Mouse (Mus musculus) MEL (cell line): Measurements from ENCODE around the gene Nfasc. TPM values are rescaled to one million over a fixed set of nuclear protein-coding genes. Genes with fewer than 3 reads are reported as not detected.

Experiments used
- DNase-seq: peaks from one replicate; pipeline ENCODE4 v3.0.0; 2011; ENCODE audit warnings: low read depth, low spot score
- H3K27ac ChIP-seq: 2 replicates; pipeline ENCODE4 v1.5.1; 2012; ENCODE audit warnings: low read depth, mild to moderate bottlenecking, control low read depth, low read length, moderate library complexity; ENCODE audit not compliant: control insufficient read depth
- H3K27me3 ChIP-seq, 2 experiments: fragments of 150-350 bp in 1 of 2; sonication (generic) in 1 of 2; 2 replicates each; pipeline ENCODE4 v1.6.1; 2012; ENCODE audit warnings: low read length in 2 of 2, mild to moderate bottlenecking in 2 of 2, improper control_type of control experiment in 1 of 2, moderate library complexity in 1 of 2; ENCODE audit not compliant: insufficient read depth in 2 of 2, control insufficient read depth in 1 of 2
- H3K36me3 ChIP-seq, 2 experiments: 2 replicates each; pipeline ENCODE4 v1.6.1; 2012 to 2014; ENCODE audit warnings: low read length in 2 of 2, improper control_type of control experiment in 1 of 2, inconsistent platforms in 1 of 2, mild to moderate bottlenecking in 1 of 2; ENCODE audit not compliant: insufficient read depth in 2 of 2, control insufficient read depth in 1 of 2
- H3K4me1 ChIP-seq, 2 experiments: fragments of 150-350 bp in 1 of 2; sonication (generic) in 1 of 2; 2 replicates each; pipeline ENCODE4 v1.6.1; 2012; ENCODE audit warnings: low read length in 2 of 2, improper control_type of control experiment in 1 of 2, mild to moderate bottlenecking in 1 of 2; ENCODE audit not compliant: insufficient read depth in 2 of 2, control insufficient read depth in 1 of 2
- H3K4me3 ChIP-seq, 2 experiments: fragments of 150-350 bp in 1 of 2; sonication (generic) in 1 of 2; 2 replicates each; pipeline ENCODE4 v1.5.1; 2012; ENCODE audit warnings: low read depth in 2 of 2, low read length in 2 of 2, mild to moderate bottlenecking in 2 of 2, moderate library complexity in 2 of 2, control low read depth in 1 of 2, improper control_type of control experiment in 1 of 2; ENCODE audit not compliant: control insufficient read depth in 1 of 2, insufficient read depth in 1 of 2
- H3K79me2 ChIP-seq: 2 replicates; pipeline ENCODE4 v1.6.1; 2012; ENCODE audit warnings: mild to moderate bottlenecking, low read length, moderate library complexity; ENCODE audit not compliant: control insufficient read depth, poor library complexity, insufficient read depth
- H3K9ac ChIP-seq: 2 replicates; pipeline ENCODE4 v1.6.1; 2012; ENCODE audit warnings: low read depth, mild to moderate bottlenecking, control low read depth, low read length, moderate library complexity; ENCODE audit not compliant: control insufficient read depth, poor library complexity, severe bottlenecking
- H3K9me3 ChIP-seq: fragments of 150-350 bp; sonication (generic); replicated peaks from 2 replicates; pipeline ENCODE4 v1.6.1; 2012; ENCODE audit warnings: mild to moderate bottlenecking, low read length, improper control_type of control experiment, moderate library complexity; ENCODE audit not compliant: insufficient read depth
- BHLHE40 ChIP-seq: IDR thresholded peaks from 2 replicates; pipeline ENCODE4 v1.6.1; 2012; ENCODE audit warnings: low read depth, mild to moderate bottlenecking, inconsistent platforms, low read length, improper control_type of control experiment, borderline replicate concordance
- CHD1 ChIP-seq: IDR thresholded peaks from 2 replicates; pipeline ENCODE4 v1.6.1; 2012; ENCODE audit warnings: low read depth, mild to moderate bottlenecking, inconsistent platforms, low read length, improper control_type of control experiment
- CHD2 ChIP-seq: IDR thresholded peaks from 2 replicates; pipeline ENCODE4 v1.6.1; 2011; ENCODE audit warnings: low read length, improper control_type of control experiment
- CTCF ChIP-seq, 3 experiments: IDR thresholded peaks in 2 of 3; conservative IDR thresholded peaks in 1 of 3; 2 replicates each; pipeline ENCODE4 v1.5.1; 2011 to 2012; ENCODE audit warnings: low read length in 3 of 3, low read depth in 2 of 3, mild to moderate bottlenecking in 2 of 3, improper control_type of control experiment in 1 of 3, inconsistent platforms in 1 of 3, mixed read lengths in 1 of 3, moderate library complexity in 1 of 3; ENCODE audit not compliant: control insufficient read depth in 1 of 3, insufficient read depth in 1 of 3, poor library complexity in 1 of 3, severe bottlenecking in 1 of 3
- E2F4 ChIP-seq: IDR thresholded peaks from 2 replicates; pipeline ENCODE4 v1.6.1; 2011; ENCODE audit warnings: low read depth, low read length, improper control_type of control experiment, borderline replicate concordance
- ELF1 ChIP-seq: IDR thresholded peaks from 2 replicates; pipeline ENCODE4 v1.6.1; 2014; ENCODE audit warnings: low read depth, mild to moderate bottlenecking, inconsistent platforms, low read length, improper control_type of control experiment, moderate library complexity
- GATA1 ChIP-seq: IDR thresholded peaks from 2 replicates; pipeline ENCODE4 v1.6.1; 2011; ENCODE audit warnings: low read depth, low read length, improper control_type of control experiment
- HCFC1 ChIP-seq: IDR thresholded peaks from 2 replicates; pipeline ENCODE4 v1.6.1; 2012; ENCODE audit warnings: low read depth, mild to moderate bottlenecking, inconsistent platforms, low read length, improper control_type of control experiment, moderate library complexity
- JUND ChIP-seq: IDR thresholded peaks from 2 replicates; pipeline ENCODE4 v1.6.1; 2011; ENCODE audit warnings: low read depth, mild to moderate bottlenecking, improper control_type of control experiment, low read length
- MEF2A ChIP-seq: IDR thresholded peaks from 2 replicates; pipeline ENCODE4 v1.6.1; 2014; ENCODE audit warnings: low read depth, mild to moderate bottlenecking, inconsistent platforms, low read length, improper control_type of control experiment; ENCODE audit not compliant: poor library complexity, insufficient replicate concordance, severe bottlenecking; ENCODE audit errors: extremely low read depth
- MXI1 ChIP-seq: IDR thresholded peaks from 2 replicates; pipeline ENCODE4 v1.6.1; 2011; ENCODE audit warnings: mild to moderate bottlenecking, low read depth, low read length, improper control_type of control experiment
- MYB ChIP-seq: IDR thresholded peaks from 2 replicates; pipeline ENCODE4 v1.6.1; 2011; ENCODE audit warnings: mild to moderate bottlenecking, low read depth, low read length, improper control_type of control experiment
- MYC ChIP-seq: IDR thresholded peaks from 2 replicates; pipeline ENCODE4 v1.6.1; 2011; ENCODE audit warnings: low read depth, mild to moderate bottlenecking, low read length, improper control_type of control experiment, moderate library complexity
- NELFE ChIP-seq: IDR thresholded peaks from 2 replicates; pipeline ENCODE4 v1.6.1; 2011; ENCODE audit warnings: low read depth, low read length, improper control_type of control experiment
- NRF1 ChIP-seq: IDR thresholded peaks from 2 replicates; pipeline ENCODE4 v1.6.1; 2014; ENCODE audit warnings: low read depth, mild to moderate bottlenecking, inconsistent platforms, low read length, improper control_type of control experiment, moderate library complexity; ENCODE audit not compliant: poor library complexity, insufficient read depth, severe bottlenecking
- POLR2A ChIP-seq, 2 experiments: IDR thresholded peaks; 2 replicates each; pipeline ENCODE4 v1.6.1; 2011 to 2012; ENCODE audit warnings: low read length in 2 of 2, mild to moderate bottlenecking in 2 of 2, control low read depth in 1 of 2, improper control_type of control experiment in 1 of 2, low read depth in 1 of 2, moderate library complexity in 1 of 2; ENCODE audit not compliant: control insufficient read depth in 1 of 2, insufficient read depth in 1 of 2, poor library complexity in 1 of 2
- POLR2AphosphoS2 ChIP-seq: IDR thresholded peaks from 2 replicates; pipeline ENCODE4 v1.6.1; 2011; ENCODE audit warnings: low read length, improper control_type of control experiment
- RCOR1 ChIP-seq: IDR thresholded peaks from 2 replicates; pipeline ENCODE4 v1.6.1; 2012; ENCODE audit warnings: low read depth, mild to moderate bottlenecking, inconsistent platforms, low read length, improper control_type of control experiment
- SIN3A ChIP-seq: IDR thresholded peaks from 2 replicates; pipeline ENCODE4 v1.6.1; 2012; ENCODE audit warnings: low read length, improper control_type of control experiment, inconsistent platforms
- TAL1 ChIP-seq: IDR thresholded peaks from 2 replicates; pipeline ENCODE4 v1.6.1; 2012; ENCODE audit warnings: mild to moderate bottlenecking, inconsistent platforms, low read length, moderate library complexity, mixed read lengths
- TBP ChIP-seq: IDR thresholded peaks from 2 replicates; pipeline ENCODE4 v1.8.0; 2011; ENCODE audit warnings: low read depth, low read length, improper control_type of control experiment
- USF1 ChIP-seq: IDR thresholded peaks from 2 replicates; pipeline ENCODE4 v1.6.1; 2014; ENCODE audit warnings: low read depth, mild to moderate bottlenecking, inconsistent platforms, low read length, improper control_type of control experiment, moderate library complexity
- USF2 ChIP-seq, 2 experiments: IDR thresholded peaks; 2 replicates each; pipeline ENCODE4 v1.6.1; 2011 to 2012; ENCODE audit warnings: improper control_type of control experiment in 2 of 2, low read length in 2 of 2, borderline replicate concordance in 1 of 2, inconsistent platforms in 1 of 2, low read depth in 1 of 2, mild to moderate bottlenecking in 1 of 2; ENCODE audit not compliant: insufficient read depth in 1 of 2
- ZC3H11A ChIP-seq: IDR thresholded peaks from 2 replicates; pipeline ENCODE4 v1.6.1; 2012; ENCODE audit warnings: low read depth, mild to moderate bottlenecking, inconsistent platforms, low read length, improper control_type of control experiment
- ZMIZ1 ChIP-seq: IDR thresholded peaks from 2 replicates; pipeline ENCODE4 v1.6.1; 2012; ENCODE audit warnings: low read depth, mild to moderate bottlenecking, inconsistent platforms, low read length, improper control_type of control experiment, moderate library complexity
- ZNF384 ChIP-seq: IDR thresholded peaks from 2 replicates; pipeline ENCODE4 v1.6.1; 2012; ENCODE audit warnings: low read depth, mild to moderate bottlenecking, inconsistent platforms, low read length, improper control_type of control experiment
- polyA plus RNA-seq, 2 experiments: library from polyadenylated mRNA; stranded (reverse) in 1 of 2; unstranded in 1 of 2; fragments of >175 nt in 1 of 2; fragments of >200 nt in 1 of 2; gene quantifications; 2 replicates each; pipeline versions ENCODE4 v1.2.1 to v1.2.4; 2012; ENCODE audit warnings: low replicate concordance in 2 of 2, low read depth in 1 of 2; ENCODE audit not compliant: insufficient read length in 2 of 2, insufficient read depth in 1 of 2, missing spikeins in 1 of 2
- total RNA-seq: library from RNA; depleted of rRNA; stranded (reverse); fragments of 300-350 nt; gene quantifications from 2 replicates; pipeline ENCODE4 v1.2.3, GENCODE M21; 2012

Gene Nfasc
- total and polyA plus RNA-seq, 3 experiments: not detected

- no peak for TF ChIP-seq HCFC1
- no peak for TF ChIP-seq MYB
- TF ChIP-seq ELF1: no peak
- no peak overlapping the region for H3K9ac ChIP-seq
- H3K4me1 ChIP-seq: no peaks in the 10 kb centered on the region
- H3K9me3 ChIP-seq: no peaks in the 10 kb centered on the region
- no peaks in the 10 kb centered on the region for H3K79me2 ChIP-seq
- peaks cover 3 to 4% of the 10 kb centered on the region in 2 experiments for H3K27me3 ChIP-seq
- no peak for DNase-seq
- H3K27ac ChIP-seq: no peak overlapping the region
- H3K4me3 ChIP-seq: no peak overlapping the region
- no peaks in the 10 kb centered on the region for H3K36me3 ChIP-seq
Measured at GRCm38 (mm10) chr1:132669200-132669599, 72.4 kb downstream of the Nfasc start.

- TF ChIP-seq MYB: no peak
- TF ChIP-seq BHLHE40: no peak
- no peak for TF ChIP-seq CTCF (IDR thresholded peaks at IDR 0.05 in 2 of 3, conservative IDR thresholded peaks at IDR 0.05 in 1 of 3; ENCODE audit: control insufficient read depth in 1 of 3, insufficient read depth in 1 of 3, low read depth in 2 of 3, low read length in 3 of 3, poor library complexity in 1 of 3, severe bottlenecking in 1 of 3)
- no peak for TF ChIP-seq TBP
- TF ChIP-seq MXI1: no peak
- no peak for TF ChIP-seq ZMIZ1
- H3K36me3 ChIP-seq: no peaks in the 10 kb centered on the region
- H3K79me2 ChIP-seq: no peaks in the 10 kb centered on the region
- peaks cover 0 to 5% of the 10 kb centered on the region in 2 experiments; a peak in 2 of 4 replicates for H3K27me3 ChIP-seq
- no peak overlapping the region for H3K27ac ChIP-seq
- H3K9ac ChIP-seq: no peak overlapping the region
- H3K9me3 ChIP-seq: no peaks in the 10 kb centered on the region
- no peaks in the 10 kb centered on the region for H3K4me1 ChIP-seq
- no peak overlapping the region for H3K4me3 ChIP-seq
- no peak for DNase-seq
Measured at GRCm38 (mm10) chr1:132660354-132660753, 81.2 kb downstream of the Nfasc start.

- Histone ChIP-seq H3K4me1 (no peaks in the 10 kb centered on the region), H3K27ac (no peak overlapping the region), H3K9ac (no peak overlapping the region), H3K4me3 (no peak overlapping the region), H3K27me3 (peaks cover 0 to 5% of the 10 kb centered on the region in 2 experiments; a peak in 2 of 4 replicates), H3K9me3 (no peaks in the 10 kb centered on the region), H3K79me2 (no peaks in the 10 kb centered on the region), H3K36me3 (no peaks in the 10 kb centered on the region)
- DNase-seq: no peak
- TF ChIP-seq SIN3A (no peak), ZC3H11A (no peak), E2F4 (no peak), USF2 (IDR thresholded peaks at IDR 0.05; ENCODE audit: borderline replicate concordance in 1 of 2, insufficient read depth in 1 of 2, low read depth in 1 of 2, low read length in 2 of 2) (no peak), NRF1 (no peak), POLR2A (IDR thresholded peaks at IDR 0.05; ENCODE audit: control insufficient read depth in 1 of 2, insufficient read depth in 1 of 2, low read depth in 1 of 2, low read length in 2 of 2, poor library complexity in 1 of 2) (no peak), MYC (no peak), USF1 (no peak), CHD2 (no peak), RCOR1 (no peak), HCFC1 (no peak), MYB (no peak), POLR2AphosphoS2 (no peak), TAL1 (no peak), ZNF384 (no peak), NELFE (no peak), MEF2A (no peak), JUND (no peak), GATA1 (no peak), CHD1 (no peak)
Measured at GRCm38 (mm10) chr1:132659604-132660003, 82.0 kb downstream of the Nfasc start.
